Mouse (Mus musculus) CH12.LX (cell line): Measurements from ENCODE around the gene Btbd9. TPM values are rescaled to one million over a fixed set of nuclear protein-coding genes. Genes with fewer than 3 reads are reported as not detected.

Experiments
- DNase-seq: peaks from one replicate; pipeline ENCODE4 v3.0.0-alpha.2; 2013; ENCODE audit errors: extremely low read depth
- H3K27ac ChIP-seq: 2 replicates; pipeline ENCODE4 v1.5.1; 2012; ENCODE audit warnings: low read depth, mild to moderate bottlenecking, control low read depth, moderate library complexity; ENCODE audit not compliant: insufficient read depth
- H3K27me3 ChIP-seq: replicated peaks from 2 replicates; pipeline ENCODE3; 2012; ENCODE audit warnings: inconsistent platforms
- H3K36me3 ChIP-seq, 2 experiments: replicated peaks in 1 of 2; 2 replicates each; pipeline versions ENCODE3 to v1.6.1; 2012; ENCODE audit warnings: inconsistent platforms in 1 of 2, low read length in 1 of 2, mild to moderate bottlenecking in 1 of 2, mixed read lengths in 1 of 2, moderate library complexity in 1 of 2; ENCODE audit not compliant: control insufficient read depth in 1 of 2, insufficient read depth in 1 of 2
- H3K4me1 ChIP-seq, 2 experiments: 2 replicates each; pipeline ENCODE4 v1.6.1; 2012; ENCODE audit warnings: inconsistent platforms in 1 of 2, moderate library complexity in 1 of 2; ENCODE audit not compliant: insufficient read depth in 2 of 2, control insufficient read depth in 1 of 2
- H3K4me2 ChIP-seq: 2 replicates; pipeline ENCODE4 v1.6.1; 2012; ENCODE audit warnings: low read depth, mild to moderate bottlenecking, control low read depth; ENCODE audit not compliant: poor library complexity, insufficient read depth, severe bottlenecking
- H3K4me3 ChIP-seq, 3 experiments: fragments of 150-350 bp in 1 of 3; sonication (generic) in 1 of 3; replicated peaks in 1 of 3; 2 replicates each; pipeline versions ENCODE3 to v1.5.1; 2011 to 2012; ENCODE audit warnings: low read depth in 2 of 3, low read length in 2 of 3, mild to moderate bottlenecking in 2 of 3, moderate library complexity in 2 of 3, control low read depth in 1 of 3, improper control_type of control experiment in 1 of 3, inconsistent platforms in 1 of 3, mixed read lengths in 1 of 3; ENCODE audit not compliant: poor library complexity in 1 of 3
- H3K79me2 ChIP-seq: replicated peaks from 2 replicates; pipeline ENCODE4 v1.6.1; 2012; ENCODE audit warnings: mild to moderate bottlenecking, moderate library complexity; ENCODE audit not compliant: control insufficient read depth, poor library complexity, insufficient read depth, severe bottlenecking; ENCODE audit errors: extremely low read depth
- H3K9ac ChIP-seq: 2 replicates; pipeline ENCODE4 v1.6.1; 2012; ENCODE audit warnings: low read depth, mild to moderate bottlenecking, control low read depth, moderate library complexity; ENCODE audit not compliant: insufficient read depth
- H3K9me3 ChIP-seq: replicated peaks from 2 replicates; pipeline ENCODE3; 2012; ENCODE audit warnings: low read length, inconsistent platforms, mixed read lengths
- BHLHE40 ChIP-seq: IDR thresholded peaks from 2 replicates; pipeline ENCODE4 v1.6.1; 2011; ENCODE audit warnings: mild to moderate bottlenecking, low read depth, low read length, improper control_type of control experiment
- CHD2 ChIP-seq: IDR thresholded peaks from 2 replicates; pipeline ENCODE4 v1.6.1; 2011; ENCODE audit warnings: low read length, improper control_type of control experiment
- E2F4 ChIP-seq: IDR thresholded peaks from 2 replicates; pipeline ENCODE4 v1.6.1; 2011; ENCODE audit warnings: low read depth, low read length, improper control_type of control experiment; ENCODE audit not compliant: insufficient replicate concordance
- ELF1 ChIP-seq: IDR thresholded peaks from 2 replicates; pipeline ENCODE4 v1.6.1; 2014; ENCODE audit warnings: low read depth, mild to moderate bottlenecking, inconsistent platforms, low read length, improper control_type of control experiment
- EP300 ChIP-seq: IDR thresholded peaks from 2 replicates; pipeline ENCODE4 v1.6.1; 2011; ENCODE audit warnings: low read length, improper control_type of control experiment
- GABPA ChIP-seq: IDR thresholded peaks from 2 replicates; pipeline ENCODE4 v1.6.1; 2012; ENCODE audit warnings: low read depth, low read length, improper control_type of control experiment, inconsistent platforms; ENCODE audit not compliant: insufficient replicate concordance
- IRF4 ChIP-seq: IDR thresholded peaks from 2 replicates; pipeline ENCODE4 v1.6.1; 2014; ENCODE audit warnings: low read depth, mild to moderate bottlenecking, inconsistent platforms, low read length, improper control_type of control experiment
- KAT2A ChIP-seq: IDR thresholded peaks from 2 replicates; pipeline ENCODE4 v1.6.1; 2012; ENCODE audit warnings: low read length, improper control_type of control experiment, inconsistent platforms; ENCODE audit not compliant: insufficient replicate concordance
- MAFK ChIP-seq: IDR thresholded peaks from 2 replicates; pipeline ENCODE4 v1.6.1; 2011; ENCODE audit warnings: low read length, improper control_type of control experiment; ENCODE audit not compliant: insufficient replicate concordance
- MAX ChIP-seq: IDR thresholded peaks from 2 replicates; pipeline ENCODE4 v1.6.1; 2011; ENCODE audit warnings: low read length, improper control_type of control experiment
- MAZ ChIP-seq: IDR thresholded peaks from 2 replicates; pipeline ENCODE4 v1.6.1; 2012; ENCODE audit warnings: low read depth, mild to moderate bottlenecking, inconsistent platforms, low read length, improper control_type of control experiment, moderate library complexity
- MXI1 ChIP-seq: IDR thresholded peaks from 2 replicates; pipeline ENCODE4 v1.6.1; 2011; ENCODE audit warnings: mild to moderate bottlenecking, low read depth, low read length, improper control_type of control experiment
- MYC ChIP-seq: IDR thresholded peaks from 2 replicates; pipeline ENCODE4 v1.6.1; 2011; ENCODE audit warnings: low read depth, mild to moderate bottlenecking, improper control_type of control experiment, low read length
- NRF1 ChIP-seq: IDR thresholded peaks from 2 replicates; pipeline ENCODE4 v1.6.1; 2014; ENCODE audit warnings: low read depth, mild to moderate bottlenecking, inconsistent platforms, low read length, improper control_type of control experiment, moderate library complexity
- PAX5 ChIP-seq: IDR thresholded peaks from 2 replicates; pipeline ENCODE4 v1.6.1; 2012; ENCODE audit warnings: low read length, inconsistent platforms, mixed read lengths
- POLR2A ChIP-seq: IDR thresholded peaks from 2 replicates; pipeline ENCODE4 v1.6.1; 2011; ENCODE audit warnings: low read depth, mild to moderate bottlenecking, improper control_type of control experiment, low read length
- POLR2AphosphoS2 ChIP-seq: IDR thresholded peaks from 2 replicates; pipeline ENCODE4 v1.6.1; 2011; ENCODE audit warnings: low read depth, low read length, improper control_type of control experiment
- RAD21 ChIP-seq: IDR thresholded peaks from 2 replicates; pipeline ENCODE4 v1.6.1; 2011; ENCODE audit warnings: low read depth, mild to moderate bottlenecking, low read length, improper control_type of control experiment, moderate library complexity
- RCOR1 ChIP-seq: conservative IDR thresholded peaks from 2 replicates; pipeline ENCODE4 v1.6.1; 2012; ENCODE audit warnings: low read depth, mild to moderate bottlenecking, inconsistent platforms, low read length, improper control_type of control experiment
- SIN3A ChIP-seq: IDR thresholded peaks from 2 replicates; pipeline ENCODE4 v1.6.1; 2012; ENCODE audit warnings: low read length, improper control_type of control experiment, inconsistent platforms
- TBP ChIP-seq: conservative IDR thresholded peaks from 2 replicates; pipeline ENCODE4 v1.6.1; 2011; ENCODE audit warnings: low read depth, low read length, improper control_type of control experiment
- TCF12 ChIP-seq: IDR thresholded peaks from 2 replicates; pipeline ENCODE4 v1.6.1; 2014; ENCODE audit warnings: low read depth, mild to moderate bottlenecking, inconsistent platforms, low read length, improper control_type of control experiment
- ZKSCAN1 ChIP-seq: IDR thresholded peaks from 2 replicates; pipeline ENCODE4 v1.6.1; 2012; ENCODE audit warnings: low read depth, inconsistent platforms, low read length, improper control_type of control experiment, borderline replicate concordance
- ZMIZ1 ChIP-seq: IDR thresholded peaks from 2 replicates; pipeline ENCODE4 v1.6.1; 2012; ENCODE audit warnings: low read depth, mild to moderate bottlenecking, inconsistent platforms, low read length, improper control_type of control experiment
- dilution Hi-C: fragments of 300-500 bp; cut with MboI; formaldehyde crosslinking; loops from 2 replicates; pipeline ENCODE4 v1.14.3; 2020; ENCODE audit warnings: low sequenced_read_pairs; ENCODE audit not compliant: extremely low pct_unique_long_range_greater_than_20kb, extremely low pct_ligation_motif_present
- in situ Hi-C: fragments of 300-500 bp; cut with MboI; formaldehyde crosslinking; loops from 3 replicates; pipeline ENCODE4 v1.14.3; 2019; ENCODE audit warnings: low sequenced_read_pairs, low pct_ligation_motif_present, low pct_unique_long_range_greater_than_20kb, mixed read lengths
- polyA plus RNA-seq: library from polyadenylated mRNA; unstranded; fragments of >175 nt; gene quantifications from 2 replicates; pipeline ENCODE4 v1.2.1, GENCODE M21; 2012; ENCODE audit warnings: low read depth; ENCODE audit not compliant: insufficient read length
- total RNA-seq, 2 experiments: library from RNA; depleted of rRNA; stranded (reverse); fragments of 300-350 nt in 1 of 2; fragments of >200 nt in 1 of 2; gene quantifications; 2 replicates each; pipeline ENCODE4 v1.2.3; 2012 to 2014

Gene Btbd9
- total and polyA plus RNA-seq, 3 experiments, result 19.3 to 25.4 (median 20.0) TPM

DNA sequence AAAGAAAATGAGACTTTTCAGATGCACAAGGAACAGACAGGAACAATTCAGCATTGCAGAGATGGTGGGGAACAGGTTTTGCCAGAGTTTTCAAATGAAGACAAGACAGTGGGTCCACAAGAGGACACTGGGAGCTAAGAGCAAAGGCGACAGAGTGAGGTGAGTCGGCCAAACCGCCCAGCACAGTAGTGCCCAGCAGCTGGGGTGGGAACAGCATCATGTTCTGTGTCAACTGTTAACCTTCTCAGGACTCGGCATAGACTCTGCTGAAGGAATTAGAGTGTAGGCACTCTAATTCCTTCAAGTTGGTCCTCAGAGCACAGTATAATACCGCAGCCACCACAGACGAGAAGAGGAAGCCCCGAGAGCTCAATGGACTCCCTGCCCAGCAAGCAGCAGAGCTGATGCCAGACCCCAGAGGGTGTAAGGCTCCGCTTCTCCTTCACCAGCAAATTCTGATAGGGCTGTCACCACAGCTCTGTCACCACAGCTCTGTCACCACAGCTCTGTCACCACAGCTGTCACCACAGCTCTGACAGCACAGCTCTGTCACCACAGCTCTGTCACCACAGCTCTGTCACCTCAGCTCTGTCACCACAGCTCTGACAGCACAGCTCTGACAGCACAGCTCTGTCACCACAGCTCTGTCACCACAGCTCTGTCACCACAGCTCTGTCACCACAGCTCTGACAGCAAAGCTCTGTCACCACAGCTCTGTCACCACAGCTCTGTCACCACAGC lies 57.7 kb downstream of the Btbd9 start:
- TF ChIP-seq KAT2A, result no peak
- TF ChIP-seq IRF4, result no peak
- TF ChIP-seq E2F4, result no peak
- no peak for TF ChIP-seq RAD21
- no peak for TF ChIP-seq ELF1
- no peak for TF ChIP-seq MAX
- no peak for TF ChIP-seq ZMIZ1
- no peak for TF ChIP-seq POLR2A
- TF ChIP-seq RCOR1, result no peak
- no peak for TF ChIP-seq EP300
- TF ChIP-seq NRF1, result no peak
- no peak for TF ChIP-seq BHLHE40
- no peak for TF ChIP-seq PAX5
- TF ChIP-seq CHD2, result no peak
- TF ChIP-seq GABPA, result no peak
- DNase-seq, result peak; percentile 53
- no peak overlapping the region for H3K9ac ChIP-seq
- H3K79me2 ChIP-seq, result no peaks in the 10 kb centered on the region
- in situ Hi-C loops, result no loop called here
- dilution Hi-C loops, result no loop called here
- no peak overlapping the region for H3K27ac ChIP-seq
- no peak overlapping the region for H3K4me3 ChIP-seq
- H3K9me3 ChIP-seq, result no peaks in the 10 kb centered on the region
- no peaks in the 10 kb centered on the region for H3K27me3 ChIP-seq
- H3K4me1 ChIP-seq, result peaks cover 0 to 7% of the 10 kb centered on the region in 2 experiments; a peak in 1 of 4 replicates
- no peak overlapping the region for H3K4me2 ChIP-seq
- H3K36me3 ChIP-seq, result peaks cover 8 to 39% of the 10 kb centered on the region in 2 experiments

DNA sequence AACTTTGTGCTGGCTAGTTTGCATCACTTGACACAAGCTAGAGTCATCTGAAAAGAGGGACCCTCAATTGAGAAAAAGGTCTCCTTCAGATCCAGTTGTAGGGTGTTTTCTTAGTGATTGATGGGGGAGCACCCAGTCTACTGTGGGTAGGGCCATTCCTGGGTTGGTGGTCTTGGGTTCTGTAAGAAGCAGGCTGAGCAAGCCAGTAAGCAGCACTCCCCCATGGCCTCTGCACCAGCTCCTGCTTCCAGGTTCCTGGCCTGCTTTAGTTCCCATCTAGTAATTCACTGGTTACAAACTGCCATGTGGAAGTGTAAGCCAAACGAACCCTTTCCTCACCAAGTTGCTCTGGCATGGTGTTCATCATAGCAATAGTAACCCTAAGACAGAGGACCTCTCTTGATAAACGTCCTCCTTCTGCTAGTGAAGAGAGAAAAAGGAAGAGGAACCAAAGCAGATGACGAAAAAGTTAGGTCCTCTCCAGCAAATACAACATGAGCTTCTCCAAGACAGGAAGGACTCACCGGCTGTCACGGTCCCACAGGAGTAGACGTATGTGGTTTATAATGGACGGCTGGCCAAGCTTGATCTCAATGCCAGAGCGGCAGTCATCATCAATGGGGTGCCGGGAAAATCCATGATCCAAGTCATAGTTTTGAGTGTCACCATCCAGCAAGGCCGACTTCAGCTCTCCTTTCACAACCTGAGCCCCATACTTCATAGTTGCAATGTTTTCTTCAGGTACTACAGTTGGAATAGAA lies 59.5 kb downstream of the Btbd9 start:
- dilution Hi-C loops, result no loop called here
- no peak for TF ChIP-seq CHD2
- no peak for TF ChIP-seq IRF4
- no peak for TF ChIP-seq MXI1
- no peak for TF ChIP-seq ZKSCAN1
- no peak for TF ChIP-seq POLR2AphosphoS2
- no peak for TF ChIP-seq RCOR1
- TF ChIP-seq TCF12, result no peak
- TF ChIP-seq TBP, result no peak
- TF ChIP-seq MAZ, result no peak
- no peak for TF ChIP-seq E2F4
- no peak for TF ChIP-seq SIN3A
- TF ChIP-seq BHLHE40, result no peak
- TF ChIP-seq EP300, result no peak
- no peak for TF ChIP-seq ZMIZ1
- no peak for TF ChIP-seq MAFK
- TF ChIP-seq MYC, result no peak
- TF ChIP-seq, all 38 proteins: peak for 0
- no peaks in the 10 kb centered on the region for H3K9me3 ChIP-seq
- H3K9ac ChIP-seq, result no peak overlapping the region
- H3K27me3 ChIP-seq, result no peaks in the 10 kb centered on the region
- no peak overlapping the region for H3K27ac ChIP-seq
- H3K4me2 ChIP-seq, result no peak overlapping the region
- DNase-seq, result no peak
- H3K4me1 ChIP-seq, result peaks cover 0 to 4% of the 10 kb centered on the region in 2 experiments; a peak in 2 of 4 replicates
- peaks cover 8 to 43% of the 10 kb centered on the region in 2 experiments for H3K36me3 ChIP-seq
- no peaks in the 10 kb centered on the region for H3K79me2 ChIP-seq
- H3K4me3 ChIP-seq, result no peak overlapping the region
- in situ Hi-C loops, result no loop called here
